Mouse (Mus musculus): Measurements from ENCODE around the gene Psmc3ip. TPM values are rescaled to one million over a fixed set of nuclear protein-coding genes. Genes with fewer than 3 reads are reported as not detected.

Gene Psmc3ip
- polyA plus RNA-seq (2015; fragmentation: Nextera tagmentation; extraction: Ambion mirVana): 27.9 and 30.8 TPM in 2 replicates

DNA sequence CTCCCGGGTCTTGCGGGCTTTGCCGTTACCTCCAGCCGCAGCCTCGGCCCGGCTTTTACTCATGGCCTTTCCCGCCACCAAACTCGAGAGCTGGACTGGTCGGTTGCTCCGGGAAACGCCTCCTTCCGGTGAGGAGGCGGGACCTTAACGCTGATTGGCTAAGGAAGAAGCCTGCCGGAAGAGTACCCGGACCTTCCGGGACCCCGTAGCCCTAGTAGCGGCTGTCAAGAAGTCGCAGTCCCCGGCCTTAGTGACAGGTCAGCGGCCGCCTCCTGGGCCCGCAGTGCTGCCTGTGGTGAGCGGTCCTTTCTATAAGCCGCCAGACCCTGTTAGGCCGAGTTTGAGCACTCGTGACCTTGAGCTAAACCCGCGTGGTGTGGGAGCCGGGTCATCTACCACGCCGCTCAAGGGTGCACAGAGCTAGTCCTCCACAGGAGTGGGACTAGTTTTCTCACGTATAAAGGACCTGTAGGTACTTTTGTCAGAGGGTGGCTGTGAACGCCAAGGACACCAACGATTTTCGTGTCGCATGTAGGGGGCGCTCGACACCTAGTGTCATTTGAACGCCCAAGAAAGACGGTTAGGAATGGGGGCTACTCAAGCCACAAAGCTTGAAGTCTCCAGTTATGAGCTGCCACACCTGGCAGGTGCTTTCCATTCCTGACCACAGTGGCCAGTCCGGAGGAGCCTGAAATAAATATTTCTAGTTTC, at the start of gene Psmc3ip:
TSS of gene Psmc3ip (minus strand) at position 123 of the 711 bp plus-strand sequence.
- Histone ChIP-seq H3K4me2 (replicated peaks) (peak within 1 kb of the TSS; percentile 96), H3K36me3 (peaks cover 72% of the 10 kb centered on the region), H3K27ac (peak within 1 kb of the TSS; percentile 87), H3K9ac (replicated peaks) (peak within 1 kb of the TSS; percentile 77), H3K4me3 (replicated peaks) (peak within 1 kb of the TSS; percentile 65), H3K9me3 (no peaks in the 10 kb centered on the region), H3K27me3 (no peaks in the 10 kb centered on the region), H3K4me1 (replicated peaks) (peaks cover 22% of the 10 kb centered on the region)
- peak; percentile 98 for ATAC-seq
- under 1% methylated on average over 43 of the region's 43 CpGs for WGBS

DNA sequence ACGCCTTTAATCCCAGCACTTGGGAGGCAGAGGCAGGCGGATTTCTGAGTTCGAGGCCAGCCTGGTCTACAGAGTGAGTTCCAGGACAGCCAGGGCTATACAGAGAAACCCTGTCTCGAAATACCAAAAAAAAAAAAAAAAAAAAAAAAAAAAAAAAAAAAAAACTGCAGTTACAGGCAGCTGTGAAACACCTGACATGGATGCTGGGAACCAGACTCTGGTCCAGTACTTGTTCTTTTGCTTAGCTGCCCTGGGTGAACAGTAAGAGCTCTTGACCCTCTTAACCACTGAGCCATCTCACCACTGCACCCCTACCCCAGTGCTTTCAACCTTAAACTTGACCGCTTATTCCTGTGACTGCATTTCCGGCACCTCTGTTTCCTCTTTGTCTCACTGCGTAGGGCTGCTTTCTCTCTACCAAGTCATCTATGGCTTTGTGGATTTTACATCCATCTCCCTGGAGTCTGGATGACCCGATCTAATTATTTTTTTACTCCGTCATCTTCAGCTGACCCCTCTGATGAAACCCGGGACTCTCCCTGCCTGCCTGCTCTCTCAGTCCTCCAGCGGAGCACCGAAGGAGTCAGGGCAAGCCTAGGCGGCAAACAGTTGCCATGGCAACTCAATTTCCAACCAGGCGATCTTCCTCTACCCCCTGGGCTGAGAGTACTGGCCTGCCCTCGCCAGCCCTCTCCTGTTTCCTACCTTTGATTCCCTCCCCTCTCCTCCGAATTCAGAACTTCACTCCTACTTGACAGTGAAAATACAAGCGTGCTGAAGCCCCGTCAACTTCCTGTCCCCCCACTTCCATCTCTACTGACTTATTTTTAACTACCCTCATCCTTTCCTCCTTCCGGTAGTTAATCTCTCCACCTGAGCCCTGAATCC, 48.3 kb upstream of the Psmc3ip start:
- H3K9me3 ChIP-seq: no peaks in the 10 kb centered on the region
- H3K36me3 ChIP-seq: no peaks in the 10 kb centered on the region
- H3K4me2 ChIP-seq (replicated peaks): peak overlapping the region; percentile 55
- H3K27me3 ChIP-seq: 0 out of 2 replicates have a peak, but pooled peaks cover 5% of the 10 kb centered on the region
- H3K4me1 ChIP-seq (replicated peaks): peaks cover 27% of the 10 kb centered on the region
- peak overlapping the region; percentile 78 for H3K27ac ChIP-seq
- H3K9ac ChIP-seq (replicated peaks): peak overlapping the region; percentile 29
- 15% methylated on average over 18 of the region's 19 CpGs for whole genome bisulfite sequencing
- H3K4me3 ChIP-seq (replicated peaks): peak overlapping the region; percentile 22
- ATAC-seq: peak; percentile 72

DNA sequence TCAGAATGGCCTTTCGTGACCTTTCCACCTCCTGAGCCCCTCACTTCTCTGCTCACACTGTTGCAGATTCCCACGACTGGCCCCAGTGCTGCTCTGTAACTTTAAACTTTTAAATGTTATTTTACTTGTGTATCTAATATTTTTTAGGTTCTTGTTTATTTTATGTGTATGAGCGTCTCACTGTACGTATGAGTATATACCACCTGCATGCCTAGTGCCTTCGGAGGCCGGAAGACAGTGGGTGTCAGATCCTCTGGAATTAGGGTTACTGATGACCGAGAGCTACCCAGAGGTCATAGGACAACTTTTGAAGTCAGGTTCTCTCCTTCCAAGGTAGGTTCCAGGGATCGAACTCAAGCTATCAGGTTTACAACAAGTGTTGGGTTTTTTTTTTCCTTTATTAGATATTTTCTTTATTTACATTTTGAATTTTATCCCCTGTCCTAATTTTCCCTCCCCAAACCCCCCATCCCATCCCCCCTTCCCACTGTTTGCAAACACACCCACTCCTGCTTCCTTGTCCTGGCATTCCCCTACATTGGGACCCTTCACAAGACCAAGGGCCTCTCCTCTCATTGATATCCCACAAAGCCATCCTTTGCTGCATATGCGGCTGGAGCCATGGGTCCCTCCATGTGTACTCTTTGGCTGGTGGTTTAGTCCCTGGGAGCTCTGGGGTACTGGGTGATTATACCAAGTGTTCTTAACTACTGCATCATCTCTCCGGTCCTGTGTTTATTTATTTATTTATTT, 47.2 kb upstream of the Psmc3ip start:
- no peak for ATAC-seq
- Histone ChIP-seq H3K4me3 (replicated peaks) (no peak overlapping the region), H3K36me3 (no peaks in the 10 kb centered on the region), H3K27ac (no peak overlapping the region), H3K9ac (replicated peaks) (no peak overlapping the region), H3K27me3 (0 out of 2 replicates have a peak, but pooled peaks cover 5% of the 10 kb centered on the region), H3K9me3 (no peaks in the 10 kb centered on the region), H3K4me1 (replicated peaks) (peaks cover 28% of the 10 kb centered on the region), H3K4me2 (replicated peaks) (no peak overlapping the region)
- WGBS: 89% methylated on average over 10 of the region's 10 CpGs

DNA sequence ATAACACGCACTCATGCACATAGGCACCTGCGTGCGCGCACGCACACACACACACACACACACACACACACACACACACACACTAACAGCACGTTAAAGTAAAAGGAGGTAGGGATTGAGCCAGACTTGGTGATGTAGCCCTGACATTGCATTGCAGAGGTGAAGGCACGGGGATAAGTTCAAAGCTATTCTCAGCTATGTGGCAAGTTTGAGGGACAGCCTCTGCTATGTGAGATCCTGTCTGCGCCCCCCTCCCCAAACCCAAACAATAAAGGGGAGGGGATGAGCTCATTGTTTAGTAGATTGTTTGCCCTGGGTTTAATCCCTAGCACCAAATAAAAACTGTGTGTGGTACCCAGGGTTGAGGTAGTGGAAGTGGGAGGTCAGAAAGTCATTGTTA, 45.9 kb upstream of the Psmc3ip start:
- Histone ChIP-seq H3K27me3 (0 out of 2 replicates have a peak, but pooled peaks cover 5% of the 10 kb centered on the region), H3K27ac (no peak overlapping the region), H3K9me3 (no peaks in the 10 kb centered on the region), H3K36me3 (no peaks in the 10 kb centered on the region), H3K9ac (replicated peaks) (no peak overlapping the region), H3K4me1 (replicated peaks) (peaks cover 20% of the 10 kb centered on the region), H3K4me2 (replicated peaks) (no peak overlapping the region), H3K4me3 (replicated peaks) (no peak overlapping the region)
- WGBS: 77% methylated on average over 8 of the region's 8 CpGs
- ATAC-seq: no peak

DNA sequence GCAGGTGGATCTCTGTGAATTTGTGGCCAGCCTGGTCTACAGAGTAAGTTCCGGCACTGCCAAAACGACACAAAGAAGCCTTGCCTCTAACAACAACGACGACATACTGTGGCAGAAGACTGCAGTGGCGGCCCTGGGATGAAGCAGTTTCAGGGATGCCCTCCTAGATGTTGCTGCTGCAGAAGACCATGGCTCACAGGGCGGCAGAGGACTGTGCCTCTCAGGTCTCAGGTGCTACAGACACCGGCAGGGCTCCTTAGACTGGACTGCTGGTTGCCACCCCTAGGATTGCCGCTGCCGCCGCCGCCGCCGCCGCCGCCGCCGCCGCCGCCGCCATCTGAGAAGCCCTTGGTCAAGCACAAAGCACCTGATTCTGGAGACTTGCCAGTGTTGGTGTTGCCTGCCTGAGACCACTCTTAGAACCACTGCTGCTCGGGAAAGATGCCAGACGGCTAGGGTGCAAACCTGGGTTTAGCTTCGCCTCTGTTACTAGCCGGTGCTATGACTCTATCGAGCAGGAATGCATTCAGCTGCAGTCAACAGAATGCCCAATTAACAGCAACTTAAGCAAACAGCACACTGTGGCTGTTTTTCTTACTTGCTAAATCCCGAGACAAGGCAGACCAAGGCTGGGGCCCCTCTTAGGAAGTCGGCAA, 45.1 kb upstream of the Psmc3ip start:
- Histone ChIP-seq H3K36me3 (no peaks in the 10 kb centered on the region), H3K9ac (replicated peaks) (peak overlapping the region; percentile 32), H3K4me1 (replicated peaks) (peaks cover 20% of the 10 kb centered on the region), H3K4me2 (replicated peaks) (peak overlapping the region; percentile 51), H3K27me3 (0 out of 2 replicates have a peak, but pooled peaks cover 5% of the 10 kb centered on the region), H3K27ac (peak overlapping the region; percentile 36; the same call in 1 of the 2 replicates), H3K4me3 (replicated peaks) (peak overlapping the region; percentile 33), H3K9me3 (no peaks in the 10 kb centered on the region)
- 0 out of 2 replicates have a peak, but pooled peaks have one; percentile 10 for ATAC-seq
- WGBS: 51% methylated on average over 27 of the region's 27 CpGs

DNA sequence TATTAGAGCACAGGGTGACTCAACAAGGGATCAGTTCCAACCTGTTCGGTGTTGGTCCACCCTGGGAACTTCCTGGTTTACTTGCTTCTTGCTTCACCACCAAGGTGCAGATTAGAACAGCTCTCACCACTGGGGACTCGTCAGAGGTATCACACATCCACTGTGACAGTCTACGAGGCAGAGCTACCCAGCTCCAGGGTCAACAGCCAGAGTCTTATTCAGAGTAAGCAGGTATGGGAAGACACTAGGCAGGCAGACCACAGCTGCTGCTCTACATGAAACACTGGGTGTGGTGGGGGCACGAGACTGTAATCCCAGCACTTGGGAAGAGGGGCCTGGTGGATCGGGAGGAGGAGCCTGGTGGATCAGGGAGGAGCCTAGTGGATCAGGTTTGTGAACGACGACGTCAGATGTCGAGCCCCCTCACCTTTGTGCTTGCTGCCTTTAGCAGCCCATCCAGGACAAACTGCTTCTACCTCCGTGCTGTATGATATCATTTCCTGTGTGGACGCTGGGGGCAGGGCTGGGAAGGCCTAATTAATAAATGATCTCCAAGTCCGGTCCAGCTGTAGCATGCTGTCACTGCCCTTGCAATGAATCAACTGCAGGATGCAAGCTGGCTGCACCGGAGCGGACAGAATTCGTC, 43.4 kb upstream of the Psmc3ip start:
- H3K4me1 ChIP-seq (replicated peaks): peaks cover 16% of the 10 kb centered on the region
- 0 out of 2 replicates have a peak, but pooled peaks cover 5% of the 10 kb centered on the region for H3K27me3 ChIP-seq
- peak overlapping the region; percentile 29 for H3K4me2 ChIP-seq (replicated peaks)
- H3K9ac ChIP-seq (replicated peaks): peak overlapping the region; percentile 33; the same call in 1 of the 2 replicates
- H3K4me3 ChIP-seq (replicated peaks): peak overlapping the region; percentile 1; the same call in 1 of the 2 replicates
- H3K9me3 ChIP-seq: no peaks in the 10 kb centered on the region
- no peaks in the 10 kb centered on the region for H3K36me3 ChIP-seq
- ATAC-seq: peak; percentile 65
- WGBS: 24% methylated on average over 15 of the region's 15 CpGs
- peak overlapping the region; percentile 58; the same call in 1 of the 2 replicates for H3K27ac ChIP-seq

DNA sequence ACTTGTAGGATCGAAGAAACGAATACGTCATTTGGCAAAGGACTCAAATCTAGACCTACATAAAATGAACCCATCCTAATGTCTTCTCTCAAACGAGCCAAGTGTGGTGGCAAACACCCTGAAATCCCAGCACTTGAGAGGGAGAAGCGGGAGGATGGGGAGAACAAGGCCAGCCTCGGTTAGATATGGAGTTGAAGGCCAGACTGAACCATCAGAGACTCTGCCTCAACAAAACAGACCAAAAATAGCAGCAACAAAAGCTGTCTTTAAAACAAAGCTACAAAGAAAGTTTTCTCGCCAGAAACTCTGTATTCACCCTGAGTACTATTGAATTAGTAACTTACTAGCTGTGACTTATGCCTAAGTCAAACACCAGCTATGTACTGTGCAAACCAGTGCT, 41.8 kb upstream of the Psmc3ip start:
- no peak for ATAC-seq
- 83% methylated on average over 7 of the region's 7 CpGs for WGBS
- Histone ChIP-seq H3K36me3 (no peaks in the 10 kb centered on the region), H3K27ac (no peak overlapping the region), H3K4me1 (replicated peaks) (peaks cover 12% of the 10 kb centered on the region), H3K4me3 (replicated peaks) (no peak overlapping the region), H3K4me2 (replicated peaks) (no peak overlapping the region), H3K9me3 (no peaks in the 10 kb centered on the region), H3K27me3 (0 out of 2 replicates have a peak, but pooled peaks cover 5% of the 10 kb centered on the region), H3K9ac (replicated peaks) (no peak overlapping the region)

DNA sequence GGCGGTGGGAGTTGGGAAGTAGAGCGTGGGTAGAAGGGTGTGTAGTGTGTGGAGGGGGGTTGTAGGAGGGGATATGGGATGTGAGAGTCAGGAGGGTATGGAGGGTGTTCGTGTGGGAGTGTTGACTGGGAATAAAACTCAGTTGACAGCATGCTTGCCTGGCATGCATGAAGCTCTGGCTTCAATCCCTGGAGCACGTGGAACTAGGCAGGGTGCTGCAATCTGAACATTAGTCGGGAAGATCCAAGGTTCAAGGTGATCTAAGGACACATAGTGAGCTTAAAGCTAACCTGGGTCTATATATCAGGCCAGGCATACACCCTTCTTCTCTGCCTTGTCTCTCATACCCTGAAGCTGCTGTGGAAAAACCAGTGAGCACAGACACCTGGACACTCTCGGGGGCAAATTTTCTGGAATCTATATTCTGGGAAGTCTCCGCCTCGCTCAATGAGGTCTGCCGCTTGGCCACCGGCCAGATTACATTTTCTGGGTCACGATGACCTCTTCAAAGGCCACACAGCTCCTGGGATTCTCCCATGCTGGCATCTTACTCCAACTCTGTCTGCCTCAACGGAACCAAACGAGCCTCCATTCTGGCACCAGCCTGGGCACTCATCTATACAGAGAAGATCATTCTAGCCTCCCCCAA, 39.1 kb upstream of the Psmc3ip start:
- ATAC-seq: no peak
- WGBS: 85% methylated on average over 13 of the region's 13 CpGs
- Histone ChIP-seq H3K9ac (replicated peaks) (no peak overlapping the region), H3K27me3 (no peaks in the 10 kb centered on the region), H3K9me3 (no peaks in the 10 kb centered on the region), H3K4me1 (replicated peaks) (peaks cover 6% of the 10 kb centered on the region; the same call in 1 of the 2 replicates), H3K4me3 (replicated peaks) (no peak overlapping the region), H3K4me2 (replicated peaks) (no peak overlapping the region), H3K36me3 (no peaks in the 10 kb centered on the region), H3K27ac (no peak overlapping the region)

DNA sequence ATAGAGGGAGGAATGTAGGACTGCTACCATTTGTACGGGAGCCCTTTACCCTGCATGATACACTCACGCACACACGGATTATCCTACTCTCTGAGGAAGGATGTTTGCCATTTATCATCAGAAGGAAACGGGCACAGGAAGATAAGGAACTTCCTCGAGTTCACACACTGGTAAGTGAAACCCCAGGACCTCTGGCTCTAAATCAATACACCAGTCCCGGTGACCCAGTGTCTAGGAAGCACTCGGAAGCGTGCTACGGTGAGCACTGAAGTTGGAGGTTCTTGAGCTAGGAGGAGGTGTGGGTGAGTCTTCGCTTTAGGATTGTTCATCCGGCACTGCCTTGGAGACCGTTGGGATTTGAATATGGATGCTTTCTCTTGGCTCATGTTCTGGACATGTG, 37.8 kb upstream of the Psmc3ip start:
- H3K36me3 ChIP-seq: no peaks in the 10 kb centered on the region
- H3K27me3 ChIP-seq: no peaks in the 10 kb centered on the region
- ATAC-seq: no peak
- 89% methylated on average over 12 of the region's 12 CpGs for WGBS
- no peak overlapping the region for H3K9ac ChIP-seq (replicated peaks)
- H3K4me1 ChIP-seq (replicated peaks): no peaks in the 10 kb centered on the region
- no peak overlapping the region for H3K27ac ChIP-seq
- no peaks in the 10 kb centered on the region for H3K9me3 ChIP-seq
- no peak overlapping the region for H3K4me2 ChIP-seq (replicated peaks)
- no peak overlapping the region for H3K4me3 ChIP-seq (replicated peaks)

DNA sequence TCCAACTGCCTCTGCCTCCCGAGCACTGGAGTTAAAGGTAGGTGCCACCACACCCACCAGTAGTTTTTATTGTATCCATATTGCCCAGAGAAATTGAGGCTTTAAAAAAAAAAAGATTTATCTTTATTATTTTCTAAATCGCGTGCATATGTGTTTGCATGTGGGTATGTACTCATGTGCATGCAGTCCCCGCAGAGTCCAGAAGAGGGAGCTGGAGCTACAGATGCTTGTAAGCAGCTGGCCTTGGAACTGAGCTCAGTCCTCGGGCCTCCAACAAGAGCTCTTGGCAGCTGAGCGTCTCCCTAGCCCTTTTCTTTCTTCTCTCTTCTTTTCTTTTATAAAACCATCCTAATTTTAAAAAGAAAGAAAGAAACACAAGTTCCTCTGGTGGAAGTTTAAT, 36.5 kb upstream of the Psmc3ip start:
- no peaks in the 10 kb centered on the region for H3K27me3 ChIP-seq
- ATAC-seq: no peak
- H3K4me3 ChIP-seq (replicated peaks): no peak overlapping the region
- H3K4me1 ChIP-seq (replicated peaks): no peaks in the 10 kb centered on the region
- H3K9me3 ChIP-seq: peaks cover 1% of the 10 kb centered on the region; the same call in 1 of the 2 replicates
- H3K36me3 ChIP-seq: peaks cover 6% of the 10 kb centered on the region
- 86% methylated on average over 6 of the region's 6 CpGs for WGBS
- H3K27ac ChIP-seq: no peak overlapping the region
- H3K9ac ChIP-seq (replicated peaks): no peak overlapping the region
- no peak overlapping the region for H3K4me2 ChIP-seq (replicated peaks)
